ENCODE assay signal across 8 mouse cellular contexts in the genomic region with DNA sequence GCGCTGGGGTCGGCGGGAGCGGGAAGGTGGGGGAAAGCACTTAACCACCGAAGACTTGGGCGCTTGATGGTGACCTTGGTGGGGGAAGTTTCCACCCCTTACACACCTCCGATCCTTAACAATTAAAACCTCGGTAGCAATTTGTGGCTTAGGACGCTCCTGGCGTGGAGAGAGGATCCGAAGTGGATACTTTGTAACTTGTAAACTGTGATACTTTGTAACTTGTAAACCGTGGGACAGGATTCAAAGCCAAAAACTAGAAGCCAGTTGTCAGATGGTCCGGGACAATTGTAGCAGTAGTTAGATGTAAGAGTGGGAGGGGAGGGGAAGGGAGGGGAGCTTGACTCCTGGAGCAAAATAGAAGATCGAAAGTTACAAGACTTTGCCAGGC. TPM values are rescaled to one million over a fixed set of nuclear protein-coding genes. Genes with fewer than 3 reads are reported as not detected.
A peak's percentile ranks its signal among the peaks of the same experiment; 100 is the strongest.
DNase-seq lines count a peak whose midpoint lies in the region; ATAC-seq lines count a peak whose summit lies in the region.

No protein-coding gene starts in this region.

- H3K4me3 ChIP-seq in kidney, embryonic 15.5 days (replicated peaks) = peak overlapping the region; percentile 94
- H3K4me3 ChIP-seq in hindbrain, embryonic 11.5 days (ENCODE audit: low read depth, low read length) = peak overlapping the region; percentile 90
- peak overlapping the region; percentile 75 for H3K4me3 ChIP-seq in midbrain, embryonic 13.5 days (replicated peaks)

- H3K27ac ChIP-seq in kidney, embryonic 15.5 days = peak overlapping the region; percentile 98
- peak overlapping the region; percentile 93; the same call in 1 of the 2 replicates for H3K27ac ChIP-seq in hindbrain, embryonic 11.5 days (ENCODE audit: low read depth, low read length)
- H3K27ac ChIP-seq in midbrain, embryonic 13.5 days = peak overlapping the region; percentile 98

- no peak for DNase-seq in kidney, postnatal 10 days
- DNase-seq in ZHBTc4 (ENCODE audit: low read depth, low spot score) = peak; percentile 35
- DNase-seq in hindbrain, embryonic 11.5 days (ENCODE audit: low spot score) = no peak
- no peak for DNase-seq in right cerebral cortex, postnatal 10 days (ENCODE audit: low spot score in 2 of 2)
- no peak for DNase-seq in urinary bladder, postnatal 36 days (ENCODE audit: low spot score in 2 of 2)
- DNase-seq in left cerebral cortex, postnatal 25 days (ENCODE audit: low spot score in 2 of 2) = no peak

- H3K4me2 ChIP-seq in kidney, embryonic 15.5 days = peak overlapping the region; percentile 70
- H3K4me2 ChIP-seq in hindbrain, embryonic 11.5 days (replicated peaks; ENCODE audit: low read depth, low read length) = peak overlapping the region; percentile 81
- H3K4me2 ChIP-seq in midbrain, embryonic 13.5 days (replicated peaks) = peak overlapping the region; percentile 75

- peak overlapping the region; percentile 85 for H3K9ac ChIP-seq in kidney, embryonic 15.5 days
- H3K9ac ChIP-seq in hindbrain, embryonic 11.5 days (ENCODE audit: low read depth, low read length) = peak overlapping the region; percentile 93
- H3K9ac ChIP-seq in midbrain, embryonic 13.5 days (replicated peaks) = peak overlapping the region; percentile 86

- WGBS in kidney, embryonic 15.5 days = 2% methylated on average over 14 of the region's 14 CpGs
- WGBS in hindbrain, embryonic 11.5 days = 8% methylated on average over 14 of the region's 14 CpGs
- WGBS in midbrain, embryonic 13.5 days = 9% methylated on average over 14 of the region's 14 CpGs

- H3K4me1 ChIP-seq in kidney, embryonic 15.5 days = peaks cover 21% of the 10 kb centered on the region
- H3K4me1 ChIP-seq in hindbrain, embryonic 11.5 days (replicated peaks; ENCODE audit: control insufficient read depth, insufficient read depth, low read length) = 0 out of 2 replicates have a peak, but pooled peaks cover 3% of the 10 kb centered on the region
- H3K4me1 ChIP-seq in midbrain, embryonic 13.5 days (replicated peaks) = peaks cover 30% of the 10 kb centered on the region

- no peaks in the 10 kb centered on the region for H3K9me3 ChIP-seq in kidney, embryonic 15.5 days (replicated peaks)
- H3K9me3 ChIP-seq in hindbrain, embryonic 11.5 days (ENCODE audit: control insufficient read depth, low read length) = no peaks in the 10 kb centered on the region
- no peaks in the 10 kb centered on the region for H3K9me3 ChIP-seq in midbrain, embryonic 13.5 days

- H3K27me3 ChIP-seq in kidney, embryonic 15.5 days = no peaks in the 10 kb centered on the region
- H3K27me3 ChIP-seq in hindbrain, embryonic 11.5 days (ENCODE audit: control insufficient read depth, insufficient read depth, low read length) = no peaks in the 10 kb centered on the region
- no peaks in the 10 kb centered on the region for H3K27me3 ChIP-seq in midbrain, embryonic 13.5 days

- no peak for ATAC-seq in kidney, embryonic 15.5 days (replicated peaks; ENCODE audit: low FRiP score)
- ATAC-seq in hindbrain, embryonic 11.5 days (ENCODE audit: low FRiP score) = no peak; the same call in 1 of the 2 replicates
- no peak for ATAC-seq in midbrain, embryonic 13.5 days

- peaks cover 31% of the 10 kb centered on the region for H3K36me3 ChIP-seq in kidney, embryonic 15.5 days
- peaks cover 3% of the 10 kb centered on the region; the same call in 1 of the 2 replicates for H3K36me3 ChIP-seq in hindbrain, embryonic 11.5 days (ENCODE audit: control insufficient read depth, insufficient read depth, low read length)
- peaks cover 36% of the 10 kb centered on the region for H3K36me3 ChIP-seq in midbrain, embryonic 13.5 days

- intact Hi-C loops in left cerebral cortex, postnatal 25 days (cut with DNase I) = no loop called here

RNA-seq across cellular contexts. Expression of gene Usp4, which starts 0.6 kb away (rescaled TPM):
- polyA plus RNA-seq in kidney, embryonic 15.5 days (2015; fragmentation: Nextera tagmentation; extraction: Ambion mirVana) = 95.2 and 105 TPM in 2 replicates
- 131 and 143 TPM in 2 replicates for polyA plus RNA-seq in hindbrain, embryonic 11.5 days (2014; fragmentation: Nextera tagmentation; extraction: Ambion mirVana)
- polyA plus RNA-seq in midbrain, embryonic 13.5 days (2015; fragmentation: Nextera tagmentation; extraction: Ambion mirVana) = 143 and 146 TPM in 2 replicates
- 100 to 1,000 TPM; 117 TPM for total RNA-seq in left cerebral cortex, postnatal 25 days (2021)

RNA-seq across cellular contexts. Expression of gene Gpx1, which starts 9.6 kb away (rescaled TPM):
- 695 and 743 TPM in 2 replicates for polyA plus RNA-seq in kidney, embryonic 15.5 days (2015; fragmentation: Nextera tagmentation; extraction: Ambion mirVana)
- 821 and 840 TPM in 2 replicates for polyA plus RNA-seq in hindbrain, embryonic 11.5 days (2014; fragmentation: Nextera tagmentation; extraction: Ambion mirVana)
- polyA plus RNA-seq in midbrain, embryonic 13.5 days (2015; fragmentation: Nextera tagmentation; extraction: Ambion mirVana) = 474 and 511 TPM in 2 replicates
- total RNA-seq in left cerebral cortex, postnatal 25 days (2021) = 100 to 1,000 TPM; 104 to 106 TPM

RNA-seq across cellular contexts. Expression of gene Tcta, which starts 42.3 kb away (rescaled TPM):
- 31.6 and 32.2 TPM in 2 replicates for polyA plus RNA-seq in kidney, embryonic 15.5 days (2015; fragmentation: Nextera tagmentation; extraction: Ambion mirVana)
- polyA plus RNA-seq in hindbrain, embryonic 11.5 days (2014; fragmentation: Nextera tagmentation; extraction: Ambion mirVana) = 31.0 and 35.0 TPM in 2 replicates
- 52.6 and 57.5 TPM in 2 replicates for polyA plus RNA-seq in midbrain, embryonic 13.5 days (2015; fragmentation: Nextera tagmentation; extraction: Ambion mirVana)
- total RNA-seq in left cerebral cortex, postnatal 25 days (2021) = 10 to 100 TPM; 33.2 to 34.6 TPM

RNA-seq across cellular contexts. Expression of gene Rhoa, which starts 42.4 kb away (rescaled TPM):
- polyA plus RNA-seq in kidney, embryonic 15.5 days (2015; fragmentation: Nextera tagmentation; extraction: Ambion mirVana) = 462 and 484 TPM in 2 replicates
- 270 and 295 TPM in 2 replicates for polyA plus RNA-seq in hindbrain, embryonic 11.5 days (2014; fragmentation: Nextera tagmentation; extraction: Ambion mirVana)
- polyA plus RNA-seq in midbrain, embryonic 13.5 days (2015; fragmentation: Nextera tagmentation; extraction: Ambion mirVana) = 288 and 306 TPM in 2 replicates
- 100 to 1,000 TPM; 165 to 175 TPM for total RNA-seq in left cerebral cortex, postnatal 25 days (2021)

RNA-seq across cellular contexts. Expression of gene 1700102P08Rik, which starts 44.3 kb away (rescaled TPM):
- polyA plus RNA-seq in kidney, embryonic 15.5 days (2015; fragmentation: Nextera tagmentation; extraction: Ambion mirVana) = 0.54 and 0.61 TPM in 2 replicates
- polyA plus RNA-seq in hindbrain, embryonic 11.5 days (2014; fragmentation: Nextera tagmentation; extraction: Ambion mirVana) = 1.0 and 1.8 TPM in 2 replicates
- 2.1 and 2.2 TPM in 2 replicates for polyA plus RNA-seq in midbrain, embryonic 13.5 days (2015; fragmentation: Nextera tagmentation; extraction: Ambion mirVana)
- total RNA-seq in left cerebral cortex, postnatal 25 days (2021) = 1 to 10 TPM; 2.4 to 3.0 TPM
